Mouse (Mus musculus) neural tube, embryonic 15.5 days (tissue): ENCODE results near the gene Icam2. TPM values are rescaled to one million over a fixed set of nuclear protein-coding genes. Genes with fewer than 3 reads are reported as not detected.

Experiments used
- ATAC-seq: fragments of 200-750 bp; cut with Nextera tagmentation; 2 replicates; pipeline ENCODE4 v1.8.0; 2017; ENCODE audit warnings: mild to moderate bottlenecking, moderate TSS enrichment, moderate library complexity; ENCODE audit not compliant: low FRiP score
- H3K27ac ChIP-seq: fragments of 300-500 bp; sonication (generic); replicated peaks from 2 replicates; pipeline ENCODE4 v1.5.1; 2015; ENCODE audit warnings: mild to moderate bottlenecking, inconsistent platforms
- H3K27me3 ChIP-seq: fragments of 300-500 bp; sonication (generic); replicated peaks from 2 replicates; pipeline ENCODE4 v1.6.1; 2015; ENCODE audit warnings: inconsistent platforms
- H3K36me3 ChIP-seq: fragments of 300-500 bp; sonication (generic); 2 replicates; pipeline ENCODE4 v1.6.1; 2015; ENCODE audit warnings: inconsistent platforms
- H3K4me1 ChIP-seq: fragments of 300-500 bp; sonication (generic); 2 replicates; pipeline ENCODE4 v1.6.1; 2015; ENCODE audit warnings: inconsistent platforms
- H3K4me2 ChIP-seq: fragments of 300-500 bp; sonication (generic); 2 replicates; pipeline ENCODE4 v1.6.1; 2015; ENCODE audit warnings: inconsistent platforms, mild to moderate bottlenecking, moderate library complexity
- H3K4me3 ChIP-seq: fragments of 300-500 bp; sonication (generic); replicated peaks from 2 replicates; pipeline ENCODE4 v1.5.1; 2015; ENCODE audit warnings: mild to moderate bottlenecking, inconsistent platforms
- H3K9ac ChIP-seq: fragments of 300-500 bp; sonication (generic); replicated peaks from 2 replicates; pipeline ENCODE4 v1.6.1; 2015; ENCODE audit warnings: mild to moderate bottlenecking, inconsistent platforms
- H3K9me3 ChIP-seq: fragments of 300-500 bp; sonication (generic); replicated peaks from 2 replicates; pipeline ENCODE4 v1.6.1; 2016; ENCODE audit warnings: inconsistent platforms
- WGBS: fragments of 180-500 bp; shearing (Covaris S2); methylation state at CpG from one replicate; pipeline ENCODE4 v1.1.7; 2015; ENCODE audit warnings: mixed read lengths; 5-methylcytosine and 5-hydroxymethylcytosine counted together
- polyA plus RNA-seq: library from polyadenylated mRNA; unstranded; fragments of >200 nt; fragmentation: Nextera tagmentation; extraction: Ambion mirVana; gene quantifications from 2 replicates; pipeline ENCODE4 v1.2.1, GENCODE M21; 2015

The Icam2 gene
- polyA plus RNA-seq, 1 experiment from 2014 or later, result 14.8 TPM

- Histone ChIP-seq H3K9me3 (no peaks in the 10 kb centered on the region), H3K27ac (no peak overlapping the region), H3K27me3 (no peaks in the 10 kb centered on the region), H3K4me3 (no peak overlapping the region), H3K4me2 (no peak overlapping the region), H3K4me1 (no peaks in the 10 kb centered on the region), H3K36me3 (no peaks in the 10 kb centered on the region), H3K9ac (no peak overlapping the region)
- no peak for ATAC-seq
- 84% methylated on average over 7 of the region's 7 CpGs for WGBS
These were observed 49.0 kb downstream of the Icam2 start for GRCm38 (mm10) chr11:106338870-106339269.

GRCm38 (mm10) chr11:106338029-106338428, 49.8 kb downstream of the Icam2 start:
- Histone ChIP-seq H3K36me3 (no peaks in the 10 kb centered on the region), H3K4me2 (no peak overlapping the region), H3K4me3 (no peak overlapping the region), H3K9ac (no peak overlapping the region), H3K9me3 (no peaks in the 10 kb centered on the region), H3K27me3 (no peaks in the 10 kb centered on the region), H3K27ac (no peak overlapping the region), H3K4me1 (no peaks in the 10 kb centered on the region)
- ATAC-seq, result no peak
- WGBS, result 83% methylated on average over 5 of the region's 5 CpGs

- no peak for ATAC-seq
- Histone ChIP-seq H3K27ac (no peak overlapping the region), H3K27me3 (no peaks in the 10 kb centered on the region), H3K9me3 (no peaks in the 10 kb centered on the region), H3K4me1 (no peaks in the 10 kb centered on the region), H3K36me3 (no peaks in the 10 kb centered on the region), H3K4me3 (no peak overlapping the region), H3K4me2 (no peak overlapping the region), H3K9ac (no peak overlapping the region)
- 27% methylated on average over 2 of the region's 2 CpGs for WGBS
These were observed 53.8 kb downstream of the Icam2 start for GRCm38 (mm10) chr11:106334066-106334465.

GRCm38 (mm10) chr11:106332458-106332857, 55.4 kb downstream of the Icam2 start:
- whole genome bisulfite sequencing, result 41% methylated on average over 4 of the region's 4 CpGs
- Histone ChIP-seq H3K36me3 (no peaks in the 10 kb centered on the region), H3K27me3 (no peaks in the 10 kb centered on the region), H3K4me3 (no peak overlapping the region), H3K4me1 (no peaks in the 10 kb centered on the region), H3K9me3 (no peaks in the 10 kb centered on the region), H3K4me2 (no peak overlapping the region), H3K9ac (no peak overlapping the region), H3K27ac (no peak overlapping the region)
- ATAC-seq, result no peak

- no peaks in the 10 kb centered on the region for H3K4me1 ChIP-seq
- H3K4me3 ChIP-seq, result no peak overlapping the region
- no peaks in the 10 kb centered on the region for H3K9me3 ChIP-seq
- H3K36me3 ChIP-seq, result no peaks in the 10 kb centered on the region
- no peaks in the 10 kb centered on the region for H3K27me3 ChIP-seq
- no peak overlapping the region for H3K4me2 ChIP-seq
- H3K27ac ChIP-seq, result no peak overlapping the region
- no peak for ATAC-seq
- H3K9ac ChIP-seq, result no peak overlapping the region
- WGBS, result 75% methylated on average over 7 of the region's 7 CpGs
These were observed 58.2 kb downstream of the Icam2 start for GRCm38 (mm10) chr11:106329682-106330081.

- 74% methylated on average over 6 of the region's 6 CpGs for WGBS
- Histone ChIP-seq H3K4me1 (no peaks in the 10 kb centered on the region), H3K36me3 (no peaks in the 10 kb centered on the region), H3K9ac (no peak overlapping the region), H3K27me3 (no peaks in the 10 kb centered on the region), H3K4me2 (no peak overlapping the region), H3K27ac (no peak overlapping the region), H3K4me3 (no peak overlapping the region), H3K9me3 (no peaks in the 10 kb centered on the region)
- ATAC-seq, result no peak
These were observed 58.7 kb downstream of the Icam2 start for GRCm38 (mm10) chr11:106329128-106329527.

- Histone ChIP-seq H3K9me3 (no peaks in the 10 kb centered on the region), H3K4me2 (no peak overlapping the region), H3K27me3 (no peaks in the 10 kb centered on the region), H3K27ac (no peak overlapping the region), H3K36me3 (no peaks in the 10 kb centered on the region), H3K4me1 (no peaks in the 10 kb centered on the region), H3K9ac (no peak overlapping the region), H3K4me3 (no peak overlapping the region)
- whole genome bisulfite sequencing, result 76% methylated on average over 4 of the region's 5 CpGs
- ATAC-seq, result no peak
These were observed 59.4 kb downstream of the Icam2 start for GRCm38 (mm10) chr11:106328521-106328920.

Other genes starting within 250 kb of the Icam2 start
- not detected in 2 replicates for gene Gm10840, start 227.2 kb downstream of the Icam2 start, polyA plus RNA-seq
- 148 and 172 TPM in 2 replicates for gene Limd2, start 227.2 kb downstream of the Icam2 start, polyA plus RNA-seq
- 29.2 and 30.7 TPM in 2 replicates for gene Strada, start 185.9 kb downstream of the Icam2 start, polyA plus RNA-seq
- gene Ccdc47, start 171.7 kb downstream of the Icam2 start, polyA plus RNA-seq, result 96.2 and 98.3 TPM in 2 replicates
- 75.0 and 77.6 TPM in 2 replicates for gene Ddx42, start 171.1 kb downstream of the Icam2 start, polyA plus RNA-seq
- gene Ftsj3, start 132.0 kb downstream of the Icam2 start, polyA plus RNA-seq, result 31.1 and 40.6 TPM in 2 replicates
- 328 and 329 TPM in 2 replicates for gene Psmc5, start 131.9 kb downstream of the Icam2 start, polyA plus RNA-seq
- gene Smarcd2, start 115.1 kb downstream of the Icam2 start, polyA plus RNA-seq, result 14.2 and 29.1 TPM in 2 replicates
- 0.15 and 0.29 TPM in 2 replicates for gene Tcam1, start 111.4 kb downstream of the Icam2 start, polyA plus RNA-seq
- not detected in 2 replicates for gene Gh, start 86.2 kb downstream of the Icam2 start, polyA plus RNA-seq
- gene Cd79b, start 73.3 kb downstream of the Icam2 start, polyA plus RNA-seq, result 0.92 and 3.9 TPM in 2 replicates
- 0.08 and 0.18 TPM in 2 replicates for gene Scn4a, start 34.8 kb downstream of the Icam2 start, polyA plus RNA-seq
- gene Prr29, start 22.6 kb downstream of the Icam2 start, polyA plus RNA-seq, result 0.23 and 0.41 TPM in 2 replicates
- gene Ern1, start 99.8 kb upstream of the Icam2 start, polyA plus RNA-seq, result 4.1 and 6.5 TPM in 2 replicates
- gene Tex2, start 225.3 kb upstream of the Icam2 start, polyA plus RNA-seq, result 31.6 and 35.1 TPM in 2 replicates